Mouse (Mus musculus) kidney, embryonic 14.5 days (tissue): ENCODE measurements around the gene Acly. TPM values are rescaled to one million over a fixed set of nuclear protein-coding genes. Genes with fewer than 3 reads are reported as not detected.

Experiments
- ATAC-seq: fragments of 200-750 bp; cut with Nextera tagmentation; 2 replicates; pipeline ENCODE4 v1.8.0; 2017; ENCODE audit warnings: moderate number of reproducible peaks, mild to moderate bottlenecking, moderate TSS enrichment, moderate library complexity; ENCODE audit not compliant: low FRiP score, low TSS enrichment
- H3K27ac ChIP-seq: fragments of 300-500 bp; sonication (generic); 2 replicates; pipeline ENCODE4 v1.5.1; 2014; ENCODE audit warnings: low read depth, mild to moderate bottlenecking, low read length, moderate library complexity, mixed read lengths
- H3K27me3 ChIP-seq: fragments of 300-500 bp; sonication (generic); 2 replicates; pipeline ENCODE4 v1.6.1; 2014; ENCODE audit warnings: mild to moderate bottlenecking, low read length; ENCODE audit not compliant: control insufficient read depth, insufficient read depth
- H3K36me3 ChIP-seq: fragments of 300-500 bp; sonication (generic); 2 replicates; pipeline ENCODE4 v1.6.1; 2014; ENCODE audit warnings: low read length, mixed read lengths; ENCODE audit not compliant: control insufficient read depth, insufficient read depth
- H3K4me1 ChIP-seq: fragments of 300-500 bp; sonication (generic); 2 replicates; pipeline ENCODE4 v1.6.1; 2014; ENCODE audit warnings: low read length, mixed read lengths; ENCODE audit not compliant: control insufficient read depth, insufficient read depth
- H3K4me2 ChIP-seq: fragments of 300-500 bp; sonication (generic); replicated peaks from 2 replicates; pipeline ENCODE4 v1.6.1; 2014; ENCODE audit warnings: low read depth, mild to moderate bottlenecking, low read length
- H3K4me3 ChIP-seq: fragments of 300-500 bp; sonication (generic); 2 replicates; pipeline ENCODE4 v1.5.1; 2014; ENCODE audit warnings: mild to moderate bottlenecking, low read length
- H3K9ac ChIP-seq: fragments of 300-500 bp; sonication (generic); 2 replicates; pipeline ENCODE4 v1.6.1; 2014; ENCODE audit warnings: low read depth, mild to moderate bottlenecking, low read length, moderate library complexity
- H3K9me3 ChIP-seq: fragments of 300-500 bp; sonication (generic); 2 replicates; pipeline ENCODE4 v1.6.1; 2016; ENCODE audit warnings: low read length; ENCODE audit not compliant: control insufficient read depth
- WGBS: fragments of 180-500 bp; shearing (Covaris S2); extraction: QIAGEN DNeasy Blood & Tissue Kit; methylation state at CpG from one replicate; pipeline ENCODE4 v1.1.7; 2014; 5-methylcytosine and 5-hydroxymethylcytosine counted together
- polyA plus RNA-seq: library from polyadenylated mRNA; unstranded; fragments of >200 nt; fragmentation: Nextera tagmentation; extraction: Ambion mirVana; gene quantifications from 2 replicates; pipeline ENCODE4 v1.2.1, GENCODE M21; 2014

The Acly gene
- polyA plus RNA-seq, 1 experiment from 2014 or later = 158 TPM

- Histone ChIP-seq H3K36me3 (peaks cover 43% of the 10 kb centered on the region), H3K9ac (no peak overlapping the region)
- 84% methylated on average over 5 of the region's 5 CpGs for WGBS
These were observed 3.4 kb downstream of the Acly start for GRCm38 (mm10) chr11:100524358-100524757.

GRCm38 (mm10) chr11:100520838-100521237 lies 7.0 kb downstream of the Acly start:
- Histone ChIP-seq H3K9me3 (no peaks in the 10 kb centered on the region), H3K9ac (no peak overlapping the region), H3K4me3 (no peak overlapping the region), H3K27ac (0 out of 2 replicates have a peak overlapping the region, but pooled peaks have one; percentile 30), H3K4me2 (no peak overlapping the region), H3K36me3 (peaks cover 74% of the 10 kb centered on the region), H3K4me1 (peaks cover 29% of the 10 kb centered on the region), H3K27me3 (no peaks in the 10 kb centered on the region)
- peak; percentile 68 for ATAC-seq
- WGBS = 37% methylated on average over 15 of the region's 15 CpGs

More at GRCm38 (mm10) chr11:100524358-100524757, 3.4 kb downstream of the Acly start:
- Histone ChIP-seq H3K27ac (no peak overlapping the region), H3K9me3 (no peaks in the 10 kb centered on the region), H3K4me1 (peaks cover 35% of the 10 kb centered on the region), H3K4me2 (no peak overlapping the region), H3K4me3 (no peak overlapping the region), H3K27me3 (no peaks in the 10 kb centered on the region)
- no peak for ATAC-seq

DNA sequence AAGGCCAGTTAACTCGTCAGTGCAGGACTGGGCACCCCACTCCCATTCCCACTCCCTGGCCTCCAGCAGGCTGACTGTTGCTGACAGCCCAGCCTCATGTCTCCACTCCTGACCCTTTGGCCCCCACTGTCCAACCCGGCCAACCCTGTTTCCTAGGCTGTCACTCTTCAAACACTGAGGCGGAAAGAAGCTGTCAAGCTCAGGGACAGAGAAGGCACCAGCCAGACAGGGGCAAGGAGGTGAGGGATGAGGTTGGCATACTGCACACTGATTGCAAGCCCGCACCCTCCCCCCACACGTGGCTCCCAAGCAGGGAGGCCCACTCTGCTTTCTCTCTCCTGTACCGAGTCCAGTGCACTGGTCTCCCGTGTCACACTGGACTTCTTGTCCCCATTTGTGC lies 8.6 kb downstream of the Acly start:
- WGBS = 58% methylated on average over 7 of the region's 7 CpGs
- ATAC-seq = peak; percentile 10; the same call in 1 of the 2 replicates
- Histone ChIP-seq H3K36me3 (peaks cover 91% of the 10 kb centered on the region), H3K4me3 (no peak overlapping the region), H3K4me1 (peaks cover 15% of the 10 kb centered on the region; the same call in 1 of the 2 replicates), H3K27ac (peak overlapping the region; percentile 37; the same call in 1 of the 2 replicates), H3K27me3 (no peaks in the 10 kb centered on the region), H3K9ac (no peak overlapping the region), H3K4me2 (no peak overlapping the region), H3K9me3 (no peaks in the 10 kb centered on the region)

GRCm38 (mm10) chr11:100518188-100518591 lies 9.6 kb downstream of the Acly start:
- Histone ChIP-seq H3K4me1 (peaks cover 15% of the 10 kb centered on the region; the same call in 1 of the 2 replicates), H3K4me2 (no peak overlapping the region), H3K4me3 (no peak overlapping the region), H3K27ac (no peak overlapping the region), H3K9ac (no peak overlapping the region), H3K36me3 (peaks cover 96% of the 10 kb centered on the region), H3K27me3 (no peaks in the 10 kb centered on the region), H3K9me3 (no peaks in the 10 kb centered on the region)
- 52% methylated on average over 5 of the region's 5 CpGs for WGBS
- ATAC-seq = 0 out of 2 replicates have a peak, but pooled peaks have one; percentile 41

DNA sequence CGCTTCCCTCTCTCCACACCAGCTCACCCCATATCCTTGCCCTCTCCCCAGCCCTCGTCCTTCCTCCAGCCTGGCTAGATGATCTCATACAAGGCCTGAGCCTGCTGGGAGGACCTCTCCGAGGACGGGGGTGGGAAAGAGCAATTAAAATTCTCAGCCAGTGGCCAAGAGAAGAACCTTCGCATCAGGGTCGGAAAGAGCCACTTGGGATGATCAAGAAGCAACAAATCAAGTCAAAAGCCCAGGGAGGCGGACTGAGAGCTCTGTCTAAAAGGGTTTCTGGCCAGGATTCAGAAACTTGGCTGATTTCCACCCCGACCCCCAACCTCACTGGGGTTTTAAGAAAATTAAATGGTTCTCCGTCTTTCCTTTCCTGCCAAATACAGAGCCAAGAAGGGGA lies 11.5 kb downstream of the Acly start:
- H3K27me3 ChIP-seq = no peaks in the 10 kb centered on the region
- no peak overlapping the region for H3K27ac ChIP-seq
- H3K9me3 ChIP-seq = no peaks in the 10 kb centered on the region
- no peak overlapping the region for H3K4me3 ChIP-seq
- H3K36me3 ChIP-seq = peaks cover 94% of the 10 kb centered on the region
- ATAC-seq = no peak
- no peak overlapping the region for H3K4me2 ChIP-seq
- 64% methylated on average over 9 of the region's 9 CpGs for WGBS
- peaks cover 13% of the 10 kb centered on the region; the same call in 1 of the 2 replicates for H3K4me1 ChIP-seq
- H3K9ac ChIP-seq = no peak overlapping the region

- H3K9me3 ChIP-seq = no peaks in the 10 kb centered on the region
- ATAC-seq = no peak
- H3K36me3 ChIP-seq = peaks cover 94% of the 10 kb centered on the region
- H3K27me3 ChIP-seq = no peaks in the 10 kb centered on the region
- H3K4me3 ChIP-seq = no peak overlapping the region
- 93% methylated on average over 9 of the region's 9 CpGs for WGBS
- H3K4me1 ChIP-seq = peaks cover 12% of the 10 kb centered on the region; the same call in 1 of the 2 replicates
- no peak overlapping the region for H3K9ac ChIP-seq
- H3K4me2 ChIP-seq = no peak overlapping the region
- H3K27ac ChIP-seq = no peak overlapping the region
These were observed 12.0 kb downstream of the Acly start for GRCm38 (mm10) chr11:100515789-100516188.

- WGBS = 93% methylated on average over 9 of the region's 9 CpGs
- Histone ChIP-seq H3K4me3 (no peak overlapping the region), H3K4me1 (peaks cover 6% of the 10 kb centered on the region; the same call in 1 of the 2 replicates), H3K36me3 (peaks cover 91% of the 10 kb centered on the region), H3K9me3 (no peaks in the 10 kb centered on the region), H3K27me3 (no peaks in the 10 kb centered on the region), H3K4me2 (no peak overlapping the region), H3K9ac (no peak overlapping the region), H3K27ac (no peak overlapping the region)
- ATAC-seq = no peak
These were observed 12.7 kb downstream of the Acly start for GRCm38 (mm10) chr11:100515061-100515460.

DNA sequence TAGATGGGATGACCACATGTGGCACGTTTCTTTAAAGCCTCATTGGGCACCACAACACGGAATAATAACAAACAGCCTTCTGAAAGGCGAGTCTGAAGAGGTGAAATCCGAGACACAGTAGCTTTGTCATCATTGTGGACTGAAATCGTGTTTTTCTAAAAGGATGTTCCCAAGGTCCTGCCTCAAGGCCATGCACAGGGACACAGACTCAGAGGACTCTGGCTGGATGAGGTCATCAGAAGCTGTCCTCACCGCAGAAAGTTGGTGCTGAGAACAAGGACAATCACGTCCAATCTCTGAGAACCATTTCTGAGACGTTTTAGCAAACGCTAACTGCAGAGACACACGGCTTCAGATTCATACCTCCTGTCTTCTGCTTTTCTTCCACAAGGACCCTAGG lies 14.1 kb downstream of the Acly start:
- H3K27ac ChIP-seq = no peak overlapping the region
- H3K9ac ChIP-seq = no peak overlapping the region
- H3K27me3 ChIP-seq = no peaks in the 10 kb centered on the region
- no peak overlapping the region for H3K4me3 ChIP-seq
- H3K9me3 ChIP-seq = no peaks in the 10 kb centered on the region
- no peak overlapping the region for H3K4me2 ChIP-seq
- ATAC-seq = no peak
- H3K4me1 ChIP-seq = no peaks in the 10 kb centered on the region; the same call in 1 of the 2 replicates
- 75% methylated on average over 10 of the region's 10 CpGs for WGBS
- H3K36me3 ChIP-seq = peaks cover 91% of the 10 kb centered on the region

GRCm38 (mm10) chr11:100512384-100512783 lies 15.4 kb downstream of the Acly start:
- Histone ChIP-seq H3K9me3 (no peaks in the 10 kb centered on the region), H3K36me3 (peaks cover 87% of the 10 kb centered on the region), H3K27me3 (no peaks in the 10 kb centered on the region), H3K4me1 (no peaks in the 10 kb centered on the region), H3K4me2 (no peak overlapping the region), H3K27ac (no peak overlapping the region), H3K4me3 (no peak overlapping the region), H3K9ac (no peak overlapping the region)
- ATAC-seq = no peak
- WGBS = 93% methylated on average over 1 of the region's 1 CpGs
